In the genomic region with DNA sequence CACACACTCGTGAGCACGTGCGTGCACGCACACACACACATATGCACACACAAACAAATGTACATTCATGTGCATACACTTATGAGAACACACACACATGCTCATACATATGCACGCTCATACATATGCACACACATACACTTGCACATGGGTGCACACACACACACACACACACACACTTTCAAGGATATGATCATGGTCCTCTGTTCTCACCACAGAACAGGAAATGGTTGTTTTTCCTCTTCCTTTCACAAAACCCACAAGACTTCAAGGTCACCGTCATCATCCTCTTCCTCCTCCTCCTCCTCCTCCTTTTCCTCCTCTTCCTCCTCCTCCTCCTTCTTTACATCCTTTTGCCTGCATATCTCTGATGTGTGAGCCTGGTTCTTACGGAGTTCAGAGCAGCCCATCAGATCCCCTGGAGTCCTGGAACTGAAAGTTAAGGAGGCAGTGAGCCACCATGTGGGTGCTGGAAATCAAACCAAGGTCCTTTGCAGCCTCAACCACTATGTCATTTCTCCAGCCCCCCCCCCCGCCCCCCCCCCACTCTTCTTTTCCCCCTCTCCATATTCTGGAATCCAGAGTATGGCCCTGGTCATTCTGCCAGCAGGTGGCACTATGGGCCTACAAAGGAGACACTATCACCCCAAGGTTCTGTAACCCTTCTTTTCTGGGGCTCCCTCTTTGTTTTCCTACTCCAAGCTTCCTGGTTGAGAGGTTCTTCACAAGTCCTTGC, we compare ENCODE assay signal across 8 mouse cellular contexts. TPM values are rescaled to one million over a fixed set of nuclear protein-coding genes. Genes with fewer than 3 reads are reported as not detected.
DNase-seq lines count a peak whose midpoint lies in the region; ATAC-seq and TF ChIP-seq lines count a peak whose summit lies in the region.
"Had no signal": no experiment of that assay in that cellular context is flagged by ENCODE, and none has a peak within 500 bp of the region (broad histone marks: within the 10 kb centered on the region; RNA-seq: fewer than 3 reads in every experiment).

No protein-coding gene starts in this region.

- in situ Hi-C loops in CH12.LX (cut with MboI; ENCODE audit: low pct_ligation_motif_present, low pct_unique_long_range_greater_than_20kb, low sequenced_read_pairs) = loop anchor here (25.0 kb wide), 2 partner anchors 169 to 644 kb away; a partner anchor contains a TSS

- 0 out of 2 replicates have a peak overlapping the region, but pooled peaks have one; percentile 30 for H3K4me2 ChIP-seq in CH12.LX (ENCODE audit: insufficient read depth, low read depth, poor library complexity, severe bottlenecking)
- H3K4me2 ChIP-seq in heart, postnatal 0 days (ENCODE audit: low read depth, low read length) = no peak overlapping the region

- H3K79me2 ChIP-seq in CH12.LX (replicated peaks; ENCODE audit: control insufficient read depth, extremely low read depth, insufficient read depth, poor library complexity, severe bottlenecking) = no peaks in the 10 kb centered on the region

- 78% methylated on average over 7 of the region's 8 CpGs for WGBS in heart, postnatal 0 days

- peak; percentile 62 for ATAC-seq in activated CD4-positive, CD25-positive, alpha-beta regulatory T cell, adult 4 months
- ATAC-seq in heart, postnatal 0 days (ENCODE audit: insufficient read depth, low read depth) = peak; percentile 72

- dilution Hi-C loops in CH12.LX (cut with MboI; ENCODE audit: extremely low pct_ligation_motif_present, extremely low pct_unique_long_range_greater_than_20kb, low sequenced_read_pairs) = no loop called here

- TF ChIP-seq RAD21 in CH12.LX (IDR thresholded peaks at IDR 0.05; ENCODE audit: low read depth, low read length) = peak; percentile 80

- DNase-seq in CH12.LX (ENCODE audit: extremely low read depth) = no peak
- DNase-seq in embryo, embryonic 9.5 days (ENCODE audit: extremely low spot score) = peak; percentile 71
- peak; percentile 45 for DNase-seq in heart, postnatal 0 days (ENCODE audit: low spot score)
- peak; percentile 85 for DNase-seq in layer of hippocampus, adult 11-12 months (ENCODE audit: low spot score)
- peak; percentile 90 for DNase-seq in lung, postnatal 10 days
- DNase-seq in retina, postnatal 7 days (ENCODE audit: low read depth, low spot score) = peak; percentile 76

- TF ChIP-seq CTCF in CH12.LX (conservative IDR thresholded peaks at IDR 0.05 in 1 of 2, IDR thresholded peaks at IDR 0.05 in 1 of 2; ENCODE audit: low read depth in 2 of 2, low read length in 2 of 2) = peak in 1 of 2 experiments; percentile 81; a peak in 2 of 4 replicates
- TF ChIP-seq CTCF in heart, postnatal 0 days (IDR thresholded peaks at IDR 0.05; ENCODE audit: low read depth) = peak; percentile 79

- H3K36me3 ChIP-seq in CH12.LX (replicated peaks in 1 of 2; ENCODE audit: control insufficient read depth in 1 of 2, insufficient read depth in 1 of 2, low read length in 1 of 2) = peaks cover 0 to 5% of the 10 kb centered on the region in 2 experiments
- H3K36me3 ChIP-seq in heart, postnatal 0 days (replicated peaks; ENCODE audit: control insufficient read depth, insufficient read depth, low read length) = no peaks in the 10 kb centered on the region

- no peak overlapping the region for H3K27ac ChIP-seq in CH12.LX (ENCODE audit: insufficient read depth, low read depth)
- no peak overlapping the region for H3K27ac ChIP-seq in heart, postnatal 0 days (ENCODE audit: low read depth)

- peaks cover 7 to 25% of the 10 kb centered on the region in 2 experiments for H3K4me1 ChIP-seq in CH12.LX (ENCODE audit: control insufficient read depth in 1 of 2, insufficient read depth in 2 of 2)
- no peaks in the 10 kb centered on the region for H3K4me1 ChIP-seq in heart, postnatal 0 days (ENCODE audit: control insufficient read depth, insufficient read depth)

- H3K9me3 ChIP-seq in CH12.LX (replicated peaks; ENCODE audit: low read length) = no peaks in the 10 kb centered on the region
- H3K9me3 ChIP-seq in heart, postnatal 0 days (replicated peaks; ENCODE audit: control insufficient read depth, low read length) = no peaks in the 10 kb centered on the region

- no peak for TF ChIP-seq POLR2A in CH12.LX (IDR thresholded peaks at IDR 0.05; ENCODE audit: low read depth, low read length)

- no peaks in the 10 kb centered on the region for H3K27me3 ChIP-seq in CH12.LX (replicated peaks)
- no peaks in the 10 kb centered on the region for H3K27me3 ChIP-seq in heart, postnatal 0 days (ENCODE audit: control insufficient read depth, insufficient read depth, low read length)

- H3K9ac ChIP-seq in CH12.LX (ENCODE audit: insufficient read depth, low read depth) = no peak overlapping the region
- no peak overlapping the region for H3K9ac ChIP-seq in heart, postnatal 0 days (replicated peaks; ENCODE audit: low read depth, low read length)

- no peak for TF ChIP-seq EP300 in CH12.LX (IDR thresholded peaks at IDR 0.05; ENCODE audit: low read length)
- no peak for TF ChIP-seq EP300 in heart, postnatal 0 days (IDR thresholded peaks at IDR 0.05; ENCODE audit: low read depth)

- H3K4me3 ChIP-seq in CH12.LX (replicated peaks in 1 of 3; ENCODE audit: low read depth in 2 of 3, low read length in 2 of 3, poor library complexity in 1 of 3) = no peak overlapping the region
- H3K4me3 ChIP-seq in heart, postnatal 0 days (ENCODE audit: low read depth, low read length) = no peak overlapping the region

TF ChIP-seq in CH12.LX, 34 proteins besides CTCF, POLR2A, EP300 and RAD21:
- TF ChIP-seq ZC3H11A (IDR thresholded peaks at IDR 0.05; ENCODE audit: low read depth, low read length) (peak; percentile 18; the same call in 1 of the 2 replicates), RCOR1 (conservative IDR thresholded peaks at IDR 0.05; ENCODE audit: low read depth, low read length) (no peak), POLR2AphosphoS2 (IDR thresholded peaks at IDR 0.05; ENCODE audit: low read depth, low read length) (no peak), ETS1 (conservative IDR thresholded peaks at IDR 0.05; ENCODE audit: low read depth, low read length) (no peak), NELFE (IDR thresholded peaks at IDR 0.05; ENCODE audit: low read depth, low read length) (no peak), ZNF384 (IDR thresholded peaks at IDR 0.05; ENCODE audit: low read depth, low read length) (no peak), ZMIZ1 (IDR thresholded peaks at IDR 0.05; ENCODE audit: low read depth, low read length) (no peak), MAZ (IDR thresholded peaks at IDR 0.05; ENCODE audit: low read depth, low read length) (no peak), SMC3 (IDR thresholded peaks at IDR 0.05; ENCODE audit: low read depth, low read length) (peak; percentile 72), TBP (conservative IDR thresholded peaks at IDR 0.05; ENCODE audit: low read depth, low read length) (no peak)

RNA-seq across cellular contexts. Expression of a gene that starts 1.4 kb away (rescaled TPM):
- total RNA-seq in CH12.LX (2012; rRNA removed) = 0.08 and 0.13 TPM in 2 replicates
- total RNA-seq in CH12.LX (2014; rRNA removed) = not detected in 2 replicates
- 0.12 TPM in 1 of 2 replicates, not detected in the other for polyA plus RNA-seq in CH12.LX (2012; ENCODE audit: insufficient read length, low read depth)
- polyA plus RNA-seq in activated CD4-positive, CD25-positive, alpha-beta regulatory T cell, adult 4 months (2017; shearing (Covaris generic)) = not detected
- total RNA-seq in heart, postnatal 0 days (2014; rRNA removed; ENCODE audit: low replicate concordance) = 1.8 TPM in 1 of 2 replicates, not detected in the other
- polyA plus RNA-seq in heart, postnatal 0 days (2015; fragmentation: Nextera tagmentation; extraction: Ambion mirVana) = 2.8 TPM in 1 of 2 replicates, not detected in the other

RNA-seq across cellular contexts. Expression of a gene that starts 4.4 kb away (rescaled TPM):
- not detected in 2 replicates for total RNA-seq in CH12.LX (2012; rRNA removed)
- total RNA-seq in CH12.LX (2014; rRNA removed) = not detected in 2 replicates
- polyA plus RNA-seq in CH12.LX (2012; ENCODE audit: insufficient read length, low read depth) = not detected in 2 replicates
- polyA plus RNA-seq in activated CD4-positive, CD25-positive, alpha-beta regulatory T cell, adult 4 months (2017; shearing (Covaris generic)) = not detected
- not detected in 2 replicates for total RNA-seq in heart, postnatal 0 days (2014; rRNA removed; ENCODE audit: low replicate concordance)
- polyA plus RNA-seq in heart, postnatal 0 days (2015; fragmentation: Nextera tagmentation; extraction: Ambion mirVana) = not detected in 2 replicates
- polyA plus RNA-seq: heart, embryonic 14.5 days had no signal

RNA-seq across cellular contexts. Expression of a gene that starts 4.4 kb away (rescaled TPM):
- total RNA-seq in CH12.LX (2012; rRNA removed) (not detected in 2 replicates), CH12.LX (2014; rRNA removed) (not detected in 2 replicates)
- not detected in 2 replicates for polyA plus RNA-seq in CH12.LX (2012; ENCODE audit: insufficient read length, low read depth)
- polyA plus RNA-seq in activated CD4-positive, CD25-positive, alpha-beta regulatory T cell, adult 4 months (2017; shearing (Covaris generic)) = not detected
- total RNA-seq in heart, postnatal 0 days (2014; rRNA removed; ENCODE audit: low replicate concordance) = not detected in 2 replicates
- not detected in 2 replicates for polyA plus RNA-seq in heart, postnatal 0 days (2015; fragmentation: Nextera tagmentation; extraction: Ambion mirVana)
- polyA plus RNA-seq: heart, embryonic 14.5 days had no signal

RNA-seq across cellular contexts. Expression of a gene that starts 17.6 kb away (rescaled TPM):
- total RNA-seq in CH12.LX (2012; rRNA removed) = 0.21 TPM in 1 of 2 replicates, not detected in the other
- not detected in 2 replicates for total RNA-seq in CH12.LX (2014; rRNA removed)
- polyA plus RNA-seq in CH12.LX (2012; ENCODE audit: insufficient read length, low read depth) = 0.10 and 0.14 TPM in 2 replicates
- polyA plus RNA-seq in activated CD4-positive, CD25-positive, alpha-beta regulatory T cell, adult 4 months (2017; shearing (Covaris generic)) = under 1 TPM; 0.15 to 0.63 TPM
- 1.5 and 2.1 TPM in 2 replicates for total RNA-seq in heart, postnatal 0 days (2014; rRNA removed; ENCODE audit: low replicate concordance)
- 0.97 and 1.1 TPM in 2 replicates for polyA plus RNA-seq in heart, postnatal 0 days (2015; fragmentation: Nextera tagmentation; extraction: Ambion mirVana)

RNA-seq across cellular contexts. Expression of a gene that starts 45.1 kb away (rescaled TPM):
- 33.0 and 52.2 TPM in 2 replicates for total RNA-seq in CH12.LX (2012; rRNA removed)
- 39.9 and 40.7 TPM in 2 replicates for total RNA-seq in CH12.LX (2014; rRNA removed)
- 40.2 and 42.8 TPM in 2 replicates for polyA plus RNA-seq in CH12.LX (2012; ENCODE audit: insufficient read length, low read depth)
- polyA plus RNA-seq in activated CD4-positive, CD25-positive, alpha-beta regulatory T cell, adult 4 months (2017; shearing (Covaris generic)) = 1 to 10 TPM; 6.0 to 8.2 TPM
- 77.5 and 91.3 TPM in 2 replicates for total RNA-seq in heart, postnatal 0 days (2014; rRNA removed; ENCODE audit: low replicate concordance)
- 56.9 and 59.6 TPM in 2 replicates for polyA plus RNA-seq in heart, postnatal 0 days (2015; fragmentation: Nextera tagmentation; extraction: Ambion mirVana)
